Mouse (Mus musculus): ENCODE results near the gene Cyfip1.

DNA sequence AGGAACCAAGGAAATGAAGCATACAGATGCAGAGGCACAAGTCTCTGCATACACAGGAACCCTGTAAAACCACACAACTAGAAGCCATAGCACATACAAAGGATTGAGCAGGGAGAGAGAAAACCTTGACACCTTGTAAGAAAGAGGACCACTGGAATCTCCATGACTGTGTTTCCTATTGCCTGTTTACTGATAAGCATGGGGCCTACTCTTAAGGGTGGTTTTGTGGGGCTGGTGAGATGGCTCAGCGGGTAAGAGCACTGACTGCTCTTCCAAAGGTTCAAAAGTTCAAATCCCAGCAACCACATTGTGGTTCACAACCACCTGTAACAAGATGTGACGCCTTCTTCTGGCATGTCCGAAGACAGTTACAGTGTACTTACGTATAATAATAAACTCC is 85.7 kb downstream of the Cyfip1 start:
- no peak for TF ChIP-seq JUN (IDR thresholded peaks at IDR 0.05; ENCODE audit: insufficient read depth, low read depth, low read length)
- no peak for TF ChIP-seq POLR2A (IDR thresholded peaks at IDR 0.05; ENCODE audit: low read depth, low read length)
- TF ChIP-seq PAX5 (IDR thresholded peaks at IDR 0.05; ENCODE audit: low read length) = no peak
- no peak for TF ChIP-seq POLR2AphosphoS2 (IDR thresholded peaks at IDR 0.05; ENCODE audit: low read depth, low read length)
- no peak for TF ChIP-seq ZNF384 (IDR thresholded peaks at IDR 0.05; ENCODE audit: low read depth, low read length)
- TF ChIP-seq CTCF (conservative IDR thresholded peaks at IDR 0.05 in 1 of 2, IDR thresholded peaks at IDR 0.05 in 1 of 2; ENCODE audit: low read depth in 2 of 2, low read length in 2 of 2) = no peak
- no peak for TF ChIP-seq BHLHE40 (IDR thresholded peaks at IDR 0.05; ENCODE audit: low read depth, low read length)
- TF ChIP-seq EP300 (IDR thresholded peaks at IDR 0.05; ENCODE audit: low read length) = no peak
